Mouse (Mus musculus) urinary bladder, postnatal 4 days (tissue): ENCODE data around the gene Pold1.

Experiments used
- DNase-seq, 2 experiments: peaks; one replicate each; pipeline ENCODE4 v3.0.0; 2021 to 2022; ENCODE audit warnings: low spot score in 2 of 2

Pold1 gene

GRCm38 (mm10) chr7:44525126-44525832 lies 23.4 kb downstream of the Pold1 start:
- peak; percentile 78 to 81 for DNase-seq

- no peak for DNase-seq
Measured at GRCm38 (mm10) chr7:44524502-44524901, 24.1 kb downstream of the Pold1 start, which contains the start of gene Mybpc2. Gene Mybpc2 (minus strand): TSS chr7:44524656.

- DNase-seq = no peak
Measured at GRCm38 (mm10) chr7:44523056-44523455, 25.6 kb downstream of the Pold1 start.

GRCm38 (mm10) chr7:44521710-44522109 lies 26.9 kb downstream of the Pold1 start:
- DNase-seq = peak in 1 of 2 experiments; percentile 35

- DNase-seq = no peak
Measured at GRCm38 (mm10) chr7:44520990-44521389, 27.7 kb downstream of the Pold1 start.

GRCm38 (mm10) chr7:44519240-44519913 lies 29.3 kb downstream of the Pold1 start:
- no peak for DNase-seq

- DNase-seq = no peak
Measured at GRCm38 (mm10) chr7:44507491-44507890, 41.2 kb downstream of the Pold1 start.

- DNase-seq = no peak
Measured at GRCm38 (mm10) chr7:44501563-44502115, 47.0 kb downstream of the Pold1 start.

GRCm38 (mm10) chr7:44500046-44500445 lies 48.6 kb downstream of the Pold1 start:
- no peak for DNase-seq

- DNase-seq = no peak
Measured at GRCm38 (mm10) chr7:44498922-44499321, 49.7 kb downstream of the Pold1 start.

- DNase-seq = no peak
Measured at GRCm38 (mm10) chr7:44497361-44498055, 51.1 kb downstream of the Pold1 start.

- no peak for DNase-seq
Measured at GRCm38 (mm10) chr7:44496771-44497109, 51.9 kb downstream of the Pold1 start.

GRCm38 (mm10) chr7:44495992-44496770 lies 52.5 kb downstream of the Pold1 start, which contains the start of the genes Emc10 and Fam71e1:
Gene Emc10 (minus strand): TSS chr7:44496529.
Gene Fam71e1 (plus strand): TSS chr7:44496581.
- DNase-seq = peak; percentile 96

GRCm38 (mm10) chr7:44495086-44495485 lies 53.6 kb downstream of the Pold1 start:
- no peak for DNase-seq

- DNase-seq = no peak
Measured at GRCm38 (mm10) chr7:44494681-44495080, 54.0 kb downstream of the Pold1 start.

- DNase-seq = no peak
Measured at GRCm38 (mm10) chr7:44492166-44492826, 56.4 kb downstream of the Pold1 start.

GRCm38 (mm10) chr7:44491391-44491790 lies 57.3 kb downstream of the Pold1 start:
- peak in 1 of 2 experiments; percentile 54 for DNase-seq

- peak; percentile 16 to 56 for DNase-seq
Measured at GRCm38 (mm10) chr7:44490281-44490680, 58.4 kb downstream of the Pold1 start.

- peak in 1 of 2 experiments; percentile 53 for DNase-seq
Measured at GRCm38 (mm10) chr7:44488545-44488944, 60.1 kb downstream of the Pold1 start.

GRCm38 (mm10) chr7:44487936-44488335 lies 60.7 kb downstream of the Pold1 start:
- DNase-seq = peak; percentile 12 to 56
